Mouse (Mus musculus): ENCODE results near the gene Ets1.

- TF ChIP-seq GATA1 (IDR thresholded peaks at IDR 0.05; ENCODE audit: borderline replicate concordance, low read length) (no peak), FLI1 (IDR thresholded peaks at IDR 0.05; ENCODE audit: low read length) (no peak)
Measured at GRCm38 (mm10) chr9:32730001-32730655, 94.1 kb downstream of the Ets1 start.
